Mouse (Mus musculus): ENCODE measurements around the gene P2ry6. TPM values are rescaled to one million over a fixed set of nuclear protein-coding genes. Genes with fewer than 3 reads are reported as not detected.

Gene P2ry6
- total RNA-seq, 2 experiments from 2014 or later = 2.9 to 3.9 TPM

Other genes with a start within 250 kb of the P2ry6 start
- 10 to 100 TPM; 11.5 to 13.7 TPM for gene Relt, start 111.2 kb downstream of the P2ry6 start, total RNA-seq (2021)
- 100 to 1,000 TPM; 171 to 178 TPM for gene Arhgef17, start 42.5 kb downstream of the P2ry6 start, total RNA-seq (2021)
- 1 to 10 TPM in 1 of 2 experiments, under 1 TPM in 1; 0.62 to 1.3 TPM for gene P2ry2, start 38.2 kb upstream of the P2ry6 start, total RNA-seq (2021)
- 10 to 100 TPM; 32.7 to 33.8 TPM for gene Fchsd2, start 118.2 kb upstream of the P2ry6 start, total RNA-seq (2021)

Measured in layer of hippocampus, adult 18-20 months (tissue).